Mouse (Mus musculus) embryonic facial prominence, embryonic 11.5 days (tissue): ENCODE data around the gene Ankrd13d. TPM values are rescaled to one million over a fixed set of nuclear protein-coding genes. Genes with fewer than 3 reads are reported as not detected.

Experiments used
- ATAC-seq: fragments of 200-750 bp; cut with Nextera tagmentation; replicated peaks from 2 replicates; pipeline ENCODE4 v1.8.0; 2017; ENCODE audit warnings: low read depth; ENCODE audit not compliant: insufficient number of reproducible peaks, low FRiP score, low TSS enrichment
- DNase-seq: peaks from one replicate; pipeline ENCODE4 v3.0.0-alpha.2; 2015; ENCODE audit warnings: low spot score
- H3K27ac ChIP-seq: fragments of 300-500 bp; sonication (generic); replicated peaks from 2 replicates; pipeline ENCODE4 v1.5.1; 2014; ENCODE audit warnings: mild to moderate bottlenecking, low read depth, low read length, control low read depth
- H3K27me3 ChIP-seq: fragments of 300-500 bp; sonication (generic); 2 replicates; pipeline ENCODE4 v1.6.1; 2014; ENCODE audit warnings: mild to moderate bottlenecking, low read length, moderate library complexity, mixed read lengths; ENCODE audit not compliant: control insufficient read depth, insufficient read depth
- H3K36me3 ChIP-seq: fragments of 300-500 bp; sonication (generic); replicated peaks from 2 replicates; pipeline ENCODE4 v1.6.1; 2014; ENCODE audit warnings: low read depth, mild to moderate bottlenecking, low read length, moderate library complexity, mixed read lengths; ENCODE audit not compliant: control insufficient read depth, insufficient read depth
- H3K4me1 ChIP-seq: fragments of 300-500 bp; sonication (generic); 2 replicates; pipeline ENCODE4 v1.6.1; 2014; ENCODE audit warnings: low read length, mixed read lengths; ENCODE audit not compliant: control insufficient read depth, insufficient read depth
- H3K4me2 ChIP-seq: fragments of 300-500 bp; sonication (generic); 2 replicates; pipeline ENCODE4 v1.6.1; 2014; ENCODE audit warnings: low read depth, mild to moderate bottlenecking, control low read depth, low read length, moderate library complexity
- H3K4me3 ChIP-seq: fragments of 300-500 bp; sonication (generic); 2 replicates; pipeline ENCODE4 v1.5.1; 2014; ENCODE audit warnings: low read depth, low read length, control low read depth
- H3K9ac ChIP-seq: fragments of 300-500 bp; sonication (generic); replicated peaks from 2 replicates; pipeline ENCODE4 v1.6.1; 2014; ENCODE audit warnings: mild to moderate bottlenecking, control low read depth, low read length
- H3K9me3 ChIP-seq: fragments of 300-500 bp; sonication (generic); replicated peaks from 2 replicates; pipeline ENCODE4 v1.6.1; 2016; ENCODE audit warnings: mild to moderate bottlenecking, low read length, inconsistent platforms, mixed read lengths; ENCODE audit not compliant: control insufficient read depth
- WGBS: fragments of 180-500 bp; shearing (Covaris S2); extraction: QIAGEN DNeasy Blood & Tissue Kit; methylation state at CpG from one replicate; pipeline ENCODE4 v1.1.7; 2014; 5-methylcytosine and 5-hydroxymethylcytosine counted together
- polyA plus RNA-seq: library from polyadenylated mRNA; unstranded; fragments of >200 nt; fragmentation: Nextera tagmentation; extraction: Ambion mirVana; gene quantifications from 2 replicates; pipeline ENCODE4 v1.2.1, GENCODE M21; 2014

Gene Ankrd13d
- polyA plus RNA-seq, 1 experiment from 2014 or later = 5.6 TPM

- no peaks in the 10 kb centered on the region for H3K4me1 ChIP-seq
- 93% methylated on average over 1 of the region's 1 CpGs for WGBS
- H3K36me3 ChIP-seq = peaks cover 46% of the 10 kb centered on the region
Measured at GRCm38 (mm10) chr19:4321622-4322021, 38.7 kb upstream of the Ankrd13d start.

DNA sequence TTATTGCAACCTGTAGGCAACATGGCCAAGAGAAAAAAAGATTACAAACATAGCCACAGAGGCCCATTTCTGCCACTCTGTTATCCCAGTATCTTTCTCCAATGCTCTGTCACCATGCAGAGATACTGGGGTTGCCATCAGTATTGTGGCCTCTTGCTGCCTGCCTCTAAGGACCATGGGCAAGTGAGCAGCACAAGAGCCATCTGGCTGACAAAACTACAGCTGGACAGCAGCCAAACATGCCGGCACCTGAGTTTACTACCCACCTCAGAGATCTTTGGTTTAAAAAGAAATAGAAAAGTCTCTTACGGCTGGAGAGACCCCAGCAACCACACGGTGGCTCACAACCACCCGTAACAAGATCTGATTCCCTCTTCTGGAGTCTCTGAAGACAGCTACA, 36.3 kb upstream of the Ankrd13d start:
- Histone ChIP-seq H3K9me3 (no peaks in the 10 kb centered on the region), H3K36me3 (peaks cover 36% of the 10 kb centered on the region), H3K27me3 (no peaks in the 10 kb centered on the region), H3K4me3 (no peak overlapping the region), H3K9ac (no peak overlapping the region), H3K4me2 (no peak overlapping the region), H3K27ac (no peak overlapping the region), H3K4me1 (no peaks in the 10 kb centered on the region)
- ATAC-seq = no peak
- 94% methylated on average over 4 of the region's 4 CpGs for WGBS
- DNase-seq = no peak

More at GRCm38 (mm10) chr19:4321622-4322021, 38.7 kb upstream of the Ankrd13d start:
- ATAC-seq (no peak), DNase-seq (no peak)
- no peak overlapping the region for H3K9ac ChIP-seq
- no peak overlapping the region for H3K4me2 ChIP-seq
- H3K4me3 ChIP-seq = no peak overlapping the region
- H3K27ac ChIP-seq = no peak overlapping the region
- H3K9me3 ChIP-seq = no peaks in the 10 kb centered on the region
- H3K27me3 ChIP-seq = no peaks in the 10 kb centered on the region

DNA sequence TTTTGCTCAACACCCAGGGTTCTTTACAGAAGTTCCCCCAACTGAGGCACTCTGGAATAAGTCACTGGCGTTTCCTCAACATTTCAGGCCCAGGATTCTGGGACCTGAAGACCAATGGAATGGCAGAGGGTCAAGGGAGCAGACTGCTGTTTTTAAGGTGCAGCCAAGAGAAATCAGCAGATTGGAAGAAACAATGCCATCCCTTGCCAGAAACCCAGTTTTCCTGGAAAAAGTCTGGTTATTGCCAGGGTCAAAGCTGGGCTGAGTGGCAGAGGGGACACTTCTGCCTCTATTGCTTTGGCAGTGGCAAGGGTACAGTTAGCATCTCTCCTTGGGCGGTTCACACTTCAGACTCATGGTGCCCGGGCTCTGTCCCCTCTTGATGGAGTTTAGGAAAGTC, 34.2 kb upstream of the Ankrd13d start:
- H3K9me3 ChIP-seq = no peaks in the 10 kb centered on the region
- H3K4me3 ChIP-seq = no peak overlapping the region
- no peaks in the 10 kb centered on the region for H3K4me1 ChIP-seq
- no peak for DNase-seq
- peaks cover 30% of the 10 kb centered on the region for H3K36me3 ChIP-seq
- no peak for ATAC-seq
- no peak overlapping the region for H3K9ac ChIP-seq
- 79% methylated on average over 3 of the region's 3 CpGs for WGBS
- no peaks in the 10 kb centered on the region for H3K27me3 ChIP-seq
- H3K4me2 ChIP-seq = no peak overlapping the region
- no peak overlapping the region for H3K27ac ChIP-seq

DNA sequence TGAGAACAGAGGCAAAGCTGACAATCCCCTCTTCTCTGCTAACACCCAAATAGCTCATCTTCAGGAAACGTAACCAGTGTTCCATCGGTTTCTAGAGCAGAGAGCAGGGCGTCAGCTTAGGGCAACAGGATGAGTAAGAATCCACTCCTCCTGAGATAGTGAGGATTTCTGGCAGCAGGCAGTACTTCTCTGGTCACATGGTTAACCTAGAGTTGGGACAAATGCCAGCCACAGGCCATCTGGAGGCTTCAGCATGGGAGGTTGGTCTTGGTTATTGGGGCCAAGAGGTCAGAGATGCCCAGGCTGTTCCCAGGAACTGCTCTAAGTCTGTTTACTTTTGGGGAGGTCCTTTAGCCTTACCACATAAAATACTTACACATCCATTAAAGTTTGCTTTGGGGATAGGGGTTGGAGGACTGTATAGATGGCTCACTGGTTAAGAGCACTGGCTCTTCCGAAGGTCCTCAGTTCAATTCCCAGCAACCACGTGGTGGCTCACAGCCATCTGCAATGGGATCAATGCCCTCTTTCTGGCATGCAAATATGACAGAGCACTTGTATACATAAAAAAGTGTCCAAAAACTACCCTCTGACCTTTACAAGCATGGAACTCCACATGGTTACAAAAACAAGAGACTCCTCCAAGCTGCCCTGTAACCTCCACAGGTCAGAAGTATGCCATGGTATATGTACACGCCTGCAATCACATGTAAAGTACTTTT, 32.4 kb upstream of the Ankrd13d start:
- H3K27me3 ChIP-seq = no peaks in the 10 kb centered on the region
- H3K4me3 ChIP-seq = no peak overlapping the region
- no peak overlapping the region for H3K27ac ChIP-seq
- H3K9ac ChIP-seq = no peak overlapping the region
- H3K9me3 ChIP-seq = no peaks in the 10 kb centered on the region
- peaks cover 25% of the 10 kb centered on the region for H3K36me3 ChIP-seq
- ATAC-seq (no peak), DNase-seq (no peak)
- no peaks in the 10 kb centered on the region for H3K4me1 ChIP-seq
- H3K4me2 ChIP-seq = no peak overlapping the region
- 79% methylated on average over 6 of the region's 6 CpGs for WGBS

GRCm38 (mm10) chr19:4309776-4310185, 26.8 kb upstream of the Ankrd13d start:
- Histone ChIP-seq H3K27ac (no peak overlapping the region), H3K9me3 (no peaks in the 10 kb centered on the region), H3K9ac (no peak overlapping the region; the same call in 1 of the 2 replicates), H3K4me1 (no peaks in the 10 kb centered on the region), H3K4me2 (no peak overlapping the region), H3K4me3 (no peak overlapping the region), H3K36me3 (no peaks in the 10 kb centered on the region), H3K27me3 (no peaks in the 10 kb centered on the region)
- DNase-seq (peak; percentile 81), ATAC-seq (no peak)

DNA sequence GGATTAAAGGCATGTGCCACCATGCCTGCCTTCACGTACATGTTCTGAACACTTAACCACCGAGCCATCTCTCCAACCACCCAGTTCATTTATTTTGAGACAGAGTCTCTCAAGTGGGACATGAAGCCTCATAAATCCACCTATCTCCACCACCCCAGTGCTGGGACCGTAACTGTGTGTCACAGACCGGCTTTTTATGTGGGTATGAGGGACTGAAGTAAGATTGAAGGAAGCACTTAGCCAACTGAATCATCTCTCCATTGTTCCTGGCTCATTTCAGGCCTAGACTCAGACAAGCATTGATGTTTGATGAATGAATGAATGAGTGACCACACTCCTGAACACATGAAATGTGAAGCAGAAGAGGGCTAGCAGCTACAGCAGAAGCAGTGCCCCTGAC, 26.4 kb upstream of the Ankrd13d start:
- H3K4me3 ChIP-seq = no peak overlapping the region
- H3K4me1 ChIP-seq = peaks cover 4% of the 10 kb centered on the region; the same call in 1 of the 2 replicates
- H3K9me3 ChIP-seq = no peaks in the 10 kb centered on the region
- H3K27ac ChIP-seq = no peak overlapping the region
- 94% methylated on average over 4 of the region's 4 CpGs for WGBS
- no peak overlapping the region for H3K4me2 ChIP-seq
- no peak overlapping the region for H3K9ac ChIP-seq
- ATAC-seq = no peak
- H3K36me3 ChIP-seq = no peaks in the 10 kb centered on the region
- DNase-seq = no peak
- H3K27me3 ChIP-seq = no peaks in the 10 kb centered on the region

DNA sequence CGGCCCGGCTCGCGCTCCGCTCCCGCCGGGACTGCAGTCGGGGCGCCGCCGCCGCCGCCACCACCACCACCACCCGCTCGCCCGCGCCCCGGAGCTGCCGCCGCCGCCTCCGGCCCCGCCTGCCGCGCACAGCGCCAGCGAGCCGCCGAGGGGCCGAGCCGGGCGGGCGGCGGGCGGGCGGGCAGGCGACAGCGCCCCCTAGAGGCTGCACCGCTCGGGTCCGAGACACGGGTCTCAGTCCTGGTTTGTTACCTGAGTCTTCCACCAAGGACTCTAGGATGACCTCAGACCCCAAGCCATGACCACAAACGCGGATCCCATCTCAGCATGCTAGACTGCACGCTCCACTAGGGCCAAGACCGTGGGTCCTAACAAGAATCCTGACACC, 23.2 kb upstream of the Ankrd13d start, which contains the start of gene Grk2:
Gene Grk2, minus strand, starts transcription at position 33 of the 388 bp plus-strand sequence.
- H3K27ac ChIP-seq = peak within 1 kb of the TSS; percentile 62
- ATAC-seq = peak; percentile 55; the same call in 1 of the 2 replicates
- peak; percentile 87 for DNase-seq
- no peaks in the 10 kb centered on the region for H3K27me3 ChIP-seq
- WGBS = under 1% methylated on average over 31 of the region's 46 CpGs
- no peaks in the 10 kb centered on the region for H3K36me3 ChIP-seq
- H3K9me3 ChIP-seq = no peaks in the 10 kb centered on the region
- H3K4me1 ChIP-seq = peaks cover 23% of the 10 kb centered on the region
- peak within 1 kb of the TSS; percentile 96 for H3K9ac ChIP-seq
- H3K4me3 ChIP-seq = peak within 1 kb of the TSS; percentile 96
- H3K4me2 ChIP-seq = peak within 1 kb of the TSS; percentile 89

DNA sequence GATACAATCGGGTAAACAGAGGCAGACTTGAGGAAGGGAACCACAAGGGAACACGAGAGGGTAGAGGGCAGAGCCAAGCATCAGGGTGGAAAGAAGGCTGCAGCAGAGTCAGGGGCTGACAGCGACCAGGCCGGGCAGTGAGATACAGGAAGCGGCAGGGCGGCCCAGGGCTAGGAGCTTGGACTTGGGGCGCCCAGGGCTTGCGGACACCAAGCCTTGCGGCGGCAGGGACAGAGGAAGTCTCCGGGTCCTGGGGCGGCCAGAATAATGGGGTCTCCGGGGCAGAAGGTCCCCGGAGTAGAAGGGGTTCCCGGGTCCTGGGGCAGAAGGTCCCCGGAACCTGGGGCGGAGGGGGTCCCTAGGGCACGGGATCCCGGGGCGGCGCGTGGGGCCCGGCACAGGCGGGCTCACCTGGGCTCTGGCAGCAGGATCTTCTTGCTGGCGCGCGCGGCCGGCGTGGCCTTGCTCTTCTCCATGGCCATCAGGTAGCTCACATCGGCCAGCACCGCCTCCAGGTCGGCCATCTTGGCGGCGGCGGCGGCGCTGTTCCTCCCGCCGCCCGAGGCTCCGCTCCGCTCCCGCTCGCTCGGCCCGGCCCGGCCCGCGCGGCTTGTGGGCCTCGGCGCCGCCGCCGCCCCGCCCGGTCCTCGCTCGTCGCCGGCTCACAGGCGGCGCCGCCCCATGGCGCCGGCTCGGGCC, 22.7 kb upstream of the Ankrd13d start:
- H3K27ac ChIP-seq = peak overlapping the region; percentile 62
- H3K4me3 ChIP-seq = peak overlapping the region; percentile 96
- under 1% methylated on average over 62 of the region's 68 CpGs for WGBS
- H3K27me3 ChIP-seq = no peaks in the 10 kb centered on the region
- H3K9ac ChIP-seq = peak overlapping the region; percentile 96
- peaks cover 23% of the 10 kb centered on the region for H3K4me1 ChIP-seq
- DNase-seq = peak; percentile 71
- no peaks in the 10 kb centered on the region for H3K9me3 ChIP-seq
- ATAC-seq = peak; percentile 20
- no peaks in the 10 kb centered on the region for H3K36me3 ChIP-seq
- H3K4me2 ChIP-seq = peak overlapping the region; percentile 89
